Mouse (Mus musculus) liver, adult 2 months (tissue): Measurements from ENCODE around the gene Phf11d. TPM values are rescaled to one million over a fixed set of nuclear protein-coding genes. Genes with fewer than 3 reads are reported as not detected.
"Not testable (repeated sequence)": the region's sequence is repeated elsewhere in the genome, so short reads cannot be mapped to it uniquely, and the experiment has no call there.

ENCODE experiments used
- DNase-seq: peaks from one replicate; pipeline ENCODE4 v3.0.0-alpha.2; 2011; ENCODE audit warnings: low read depth, low spot score; ENCODE audit errors: extremely low read depth
- H3K27ac ChIP-seq: fragments of 200-500 bp; replicated peaks from 2 replicates; pipeline ENCODE4 v1.5.1; 2012; ENCODE audit warnings: low read depth, mild to moderate bottlenecking, control low read depth, inconsistent platforms, low read length; ENCODE audit not compliant: insufficient read depth
- H3K27me3 ChIP-seq: fragments of 200-500 bp; 2 replicates; pipeline ENCODE4 v1.6.1; 2012; ENCODE audit warnings: mild to moderate bottlenecking, moderate library complexity, low read length, inconsistent platforms; ENCODE audit not compliant: control insufficient read depth, insufficient read depth
- H3K36me3 ChIP-seq: fragments of 200-500 bp; 2 replicates; pipeline ENCODE4 v1.6.1; 2012; ENCODE audit warnings: low read length, inconsistent platforms; ENCODE audit not compliant: control insufficient read depth, insufficient read depth
- H3K4me1 ChIP-seq: fragments of 200-500 bp; 2 replicates; pipeline ENCODE4 v1.6.1; 2011; ENCODE audit warnings: low read length; ENCODE audit not compliant: control insufficient read depth, insufficient read depth
- H3K4me3 ChIP-seq: fragments of 200-500 bp; 2 replicates; pipeline ENCODE4 v1.5.1; 2011; ENCODE audit warnings: low read depth, mild to moderate bottlenecking, control low read depth, low read length, moderate library complexity; ENCODE audit not compliant: insufficient read depth
- H3K79me2 ChIP-seq: fragments of 200-500 bp; 2 replicates; pipeline ENCODE4 v1.6.1; 2012; ENCODE audit warnings: inconsistent platforms, mild to moderate bottlenecking, low read length, moderate library complexity; ENCODE audit not compliant: control insufficient read depth, insufficient read depth
- H3K9ac ChIP-seq: fragments of 200-500 bp; 2 replicates; pipeline ENCODE4 v1.6.1; 2012; ENCODE audit warnings: low read depth, mild to moderate bottlenecking, control low read depth, inconsistent platforms, low read length
- CTCF ChIP-seq: fragments of 200-500 bp; IDR thresholded peaks from 2 replicates; pipeline ENCODE4 v1.5.1; 2011; ENCODE audit warnings: low read depth, low read length, control low read depth
- POLR2A ChIP-seq: fragments of 200-500 bp; IDR thresholded peaks from 2 replicates; pipeline ENCODE4 v1.6.1; 2011; ENCODE audit warnings: low read length, control low read depth; ENCODE audit not compliant: insufficient read depth; ENCODE audit errors: extremely low read depth
- WGBS: fragments of 180-500 bp; shearing (Covaris S2); methylation state at CpG from one replicate; pipeline ENCODE4 v1.1.7; 2018; 5-methylcytosine and 5-hydroxymethylcytosine counted together
- polyA plus RNA-seq: library from polyadenylated mRNA; depleted of rRNA; stranded (reverse); fragments of >200 nt; gene quantifications from 2 replicates; pipeline ENCODE4 v1.2.3, GENCODE M21; 2012
- total RNA-seq: library from RNA; depleted of rRNA; stranded (reverse); fragments of >200 nt; gene quantifications from 2 replicates; pipeline ENCODE4 v1.2.3, GENCODE M21; 2014

Phf11d gene
- total and polyA plus RNA-seq, 2 experiments: 2.6 to 4.4 TPM

DNA sequence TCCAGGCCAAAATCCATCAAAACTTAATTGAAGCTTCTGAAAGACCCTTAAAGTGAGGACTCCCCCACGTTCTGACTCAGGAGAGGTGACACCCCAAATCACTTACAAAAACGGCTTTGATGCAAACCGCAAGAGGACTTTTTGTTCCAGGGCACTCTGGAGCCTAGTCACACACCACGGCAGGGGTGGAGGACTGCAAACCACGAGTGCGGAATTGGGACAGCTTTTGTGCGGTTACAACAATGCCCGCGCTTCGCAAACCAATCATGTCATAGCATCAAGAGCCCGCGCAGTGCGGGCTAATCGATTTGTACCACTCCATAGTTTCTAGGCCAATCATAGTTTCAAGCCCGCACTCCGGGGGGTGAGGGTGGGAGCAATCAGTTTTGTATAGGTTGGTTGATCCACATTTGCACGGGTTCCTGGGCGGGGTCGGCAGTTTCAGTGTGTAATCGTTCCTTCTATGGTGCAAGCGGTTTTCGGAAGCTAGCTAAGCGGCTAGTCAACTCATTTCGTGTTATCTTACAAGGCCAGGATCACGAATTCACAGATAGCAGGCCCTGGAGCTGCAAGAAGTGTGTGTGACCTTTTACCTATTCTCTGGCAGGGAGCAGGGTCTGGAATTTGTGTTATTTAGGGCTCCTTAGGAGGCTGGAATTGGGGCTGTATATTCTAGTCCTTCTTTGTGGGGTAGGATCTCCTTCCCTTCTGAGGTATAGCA is 5.2 kb upstream of the Phf11d start:
- Histone ChIP-seq H3K4me3 (no peak overlapping the region), H3K36me3 (no peaks in the 10 kb centered on the region), H3K4me1 (no peaks in the 10 kb centered on the region), H3K79me2 (no peaks in the 10 kb centered on the region), H3K9ac (no peak overlapping the region), H3K27me3 (no peaks in the 10 kb centered on the region), H3K27ac (no peak overlapping the region)
- no peak for TF ChIP-seq CTCF
- TF ChIP-seq POLR2A: no peak
- WGBS: 91% methylated on average over 25 of the region's 25 CpGs
- no peak for DNase-seq

DNA sequence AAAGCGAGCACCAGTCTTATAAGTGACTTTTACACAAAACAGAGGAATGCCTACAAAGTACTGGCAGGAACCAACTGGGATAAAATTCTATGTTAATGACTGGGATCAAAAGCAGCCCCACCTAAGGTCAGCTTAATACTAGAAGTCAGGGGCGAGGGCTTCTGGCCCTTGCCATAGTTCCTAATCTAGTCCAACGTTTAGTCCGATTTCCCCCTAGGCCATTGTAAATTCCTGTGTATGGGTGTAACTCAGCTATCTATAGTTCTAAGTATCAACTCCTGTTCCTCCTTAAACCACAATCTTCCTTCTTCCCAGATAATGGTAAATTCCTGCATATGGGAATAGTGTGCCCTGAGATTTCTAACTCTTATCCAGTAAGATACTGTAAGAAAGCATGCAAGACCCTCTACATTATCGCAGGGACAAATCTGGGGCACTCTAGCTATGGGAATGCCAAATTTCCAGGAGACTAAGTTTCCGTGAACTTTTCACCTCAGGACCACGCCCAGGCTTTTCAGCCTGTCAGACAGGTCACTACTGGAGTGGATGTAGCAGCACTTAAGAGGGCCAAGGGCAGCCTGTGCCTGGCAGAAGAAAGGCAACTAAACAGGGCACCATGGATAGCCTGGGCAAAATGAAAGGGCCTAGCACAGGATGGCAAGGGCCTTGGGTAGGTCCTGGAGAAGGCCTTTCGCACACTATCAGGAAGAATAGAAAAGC is 1.3 kb upstream of the Phf11d start:
- no peak overlapping the region for H3K4me3 ChIP-seq
- no peaks in the 10 kb centered on the region for H3K36me3 ChIP-seq
- no peak overlapping the region for H3K27ac ChIP-seq
- H3K79me2 ChIP-seq: no peaks in the 10 kb centered on the region
- TF ChIP-seq CTCF (no peak), POLR2A (no peak)
- no peaks in the 10 kb centered on the region for H3K27me3 ChIP-seq
- 91% methylated on average over 8 of the region's 8 CpGs for WGBS
- no peak overlapping the region for H3K9ac ChIP-seq
- H3K4me1 ChIP-seq: no peaks in the 10 kb centered on the region
- no peak for DNase-seq

DNA sequence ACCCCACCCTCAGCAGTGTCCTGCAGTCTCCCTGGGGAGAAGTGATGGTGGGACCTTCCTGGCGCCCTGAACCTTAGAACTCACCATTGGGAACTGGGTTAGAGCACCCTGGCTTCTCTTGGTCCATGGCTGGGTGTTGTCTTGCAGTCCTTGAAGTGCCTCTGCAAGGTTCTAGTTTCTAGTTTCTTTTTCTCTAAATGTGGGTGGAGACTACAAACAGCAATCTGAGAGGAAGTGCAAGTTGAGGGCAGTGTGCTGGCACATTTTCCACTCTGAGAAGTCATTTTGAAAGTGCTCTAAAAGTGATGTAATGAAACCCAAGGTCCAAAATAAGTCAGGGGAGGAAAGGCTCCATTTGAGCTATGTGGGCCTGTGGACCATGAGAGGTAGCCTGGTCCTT is 24.1 kb downstream of the Phf11d start, which contains the start of gene Phf11b:
Gene Phf11b, minus strand, starts transcription at position 163 of the 400 bp plus-strand sequence.
- not testable (repeated sequence) for H3K27me3 ChIP-seq, H3K36me3 ChIP-seq, H3K4me1 ChIP-seq, H3K79me2 ChIP-seq
- peak within 1 kb of the TSS; percentile 35; the same call in 1 of the 2 replicates for H3K4me3 ChIP-seq
- peak; percentile 14 for DNase-seq
- WGBS: 69% methylated on average over 1 of the region's 1 CpGs
- H3K9ac ChIP-seq: 0 out of 2 replicates have a peak within 1 kb of the TSS, but pooled peaks have one; percentile 54
- 0 out of 2 replicates have a peak within 1 kb of the TSS, but pooled peaks have one; percentile 24 for H3K27ac ChIP-seq

DNA sequence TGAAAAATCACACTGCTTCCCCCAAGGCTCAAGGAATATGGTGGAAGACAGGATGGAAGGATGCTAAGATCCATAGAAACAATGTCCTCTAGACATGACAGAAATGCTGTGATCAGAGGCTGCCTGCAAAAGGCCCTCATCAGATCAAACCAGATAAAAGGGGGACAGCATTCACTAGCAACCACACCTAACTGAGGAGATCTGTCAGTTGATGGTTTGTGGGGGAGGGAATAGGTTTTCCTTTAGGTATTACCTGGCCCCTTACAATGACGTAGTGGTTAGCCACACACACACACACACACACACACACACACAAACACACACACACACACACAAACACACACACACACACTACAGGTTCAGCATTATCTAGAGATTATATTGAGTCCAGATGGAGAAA is 25.7 kb downstream of the Phf11d start:
- Histone ChIP-seq H3K36me3 (no peaks in the 10 kb centered on the region), H3K4me1 (no peaks in the 10 kb centered on the region), H3K27ac (no peak overlapping the region), H3K4me3 (no peak overlapping the region), H3K27me3 (no peaks in the 10 kb centered on the region), H3K9ac (no peak overlapping the region), H3K79me2 (no peaks in the 10 kb centered on the region)
- DNase-seq: no peak
- 88% methylated on average over 1 of the region's 1 CpGs for WGBS
- TF ChIP-seq POLR2A (no peak), CTCF (no peak)

DNA sequence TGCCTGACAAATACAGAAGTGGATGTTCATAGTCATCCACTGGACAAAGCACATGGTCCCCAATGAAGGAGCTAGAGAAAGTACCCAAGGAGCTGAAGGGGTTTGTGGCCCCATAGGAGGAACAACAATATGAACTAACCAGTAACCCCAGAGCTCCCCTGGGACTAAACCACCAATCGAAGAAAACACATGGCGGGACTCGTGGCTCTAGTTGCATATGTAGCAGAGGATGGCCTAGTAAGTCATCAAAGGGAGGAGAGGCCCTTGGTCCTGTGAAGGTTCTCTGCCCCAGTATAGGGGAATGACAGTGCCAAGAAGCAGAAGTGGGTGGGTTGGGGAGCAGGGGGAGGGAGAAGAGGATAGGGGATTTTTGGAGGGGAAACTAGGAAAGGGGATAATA is 29.2 kb downstream of the Phf11d start:
- not testable (repeated sequence) for H3K9ac ChIP-seq, H3K4me1 ChIP-seq, DNase-seq, H3K4me3 ChIP-seq, H3K79me2 ChIP-seq, H3K36me3 ChIP-seq, H3K27me3 ChIP-seq, H3K27ac ChIP-seq
- 91% methylated on average over 3 of the region's 3 CpGs for WGBS

DNA sequence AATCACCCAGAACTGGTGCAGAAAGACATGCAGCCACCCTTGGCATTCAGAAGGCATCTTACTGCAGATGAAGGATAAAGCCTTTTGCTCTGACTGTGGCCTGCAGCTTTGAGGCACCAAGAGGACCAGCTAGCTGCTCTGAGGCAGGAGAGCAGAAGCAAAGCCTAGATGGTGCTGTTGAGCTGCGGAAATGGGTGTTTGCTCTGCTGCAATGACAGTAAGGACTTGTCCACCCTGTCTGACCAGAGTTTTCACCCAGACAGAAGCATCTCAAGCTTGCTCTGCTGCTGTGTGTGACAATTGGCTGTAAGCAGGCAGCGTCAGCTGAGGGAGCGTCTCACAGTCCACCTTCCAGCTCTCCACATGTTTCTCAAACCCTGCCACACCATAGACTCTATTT is 34.8 kb downstream of the Phf11d start:
- H3K27me3 ChIP-seq, H3K36me3 ChIP-seq, H3K4me1 ChIP-seq, H3K4me3 ChIP-seq, H3K9ac ChIP-seq, H3K79me2 ChIP-seq, H3K27ac ChIP-seq: not testable (repeated sequence)
- peak; percentile 1 for DNase-seq
- TF ChIP-seq CTCF: peak; percentile 35; the same call in 1 of the 2 replicates
- WGBS: 46% methylated on average over 3 of the region's 3 CpGs

DNA sequence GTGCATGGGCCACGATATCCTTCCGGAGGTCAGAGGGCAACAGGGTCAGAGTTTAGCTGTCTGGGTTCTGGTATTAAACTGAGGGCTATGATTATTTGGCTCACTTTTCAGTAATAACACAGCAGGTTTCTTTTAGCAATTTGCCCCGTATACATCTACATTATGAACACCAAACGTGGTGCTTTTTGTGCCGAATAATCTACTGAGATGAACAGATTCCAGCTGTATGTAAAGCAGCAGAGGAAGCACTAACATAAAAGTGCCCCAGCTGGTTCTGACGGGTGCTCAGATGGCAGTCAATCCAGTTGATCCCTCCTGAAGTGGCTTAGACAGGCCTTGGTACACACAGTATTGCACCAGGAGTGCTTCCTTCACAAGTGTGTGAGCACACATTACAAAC is 45.3 kb downstream of the Phf11d start:
- not testable (repeated sequence) for H3K27ac ChIP-seq, H3K36me3 ChIP-seq, H3K79me2 ChIP-seq, H3K4me3 ChIP-seq, H3K27me3 ChIP-seq, DNase-seq, H3K9ac ChIP-seq, H3K4me1 ChIP-seq
- 91% methylated on average over 6 of the region's 6 CpGs for WGBS

DNA sequence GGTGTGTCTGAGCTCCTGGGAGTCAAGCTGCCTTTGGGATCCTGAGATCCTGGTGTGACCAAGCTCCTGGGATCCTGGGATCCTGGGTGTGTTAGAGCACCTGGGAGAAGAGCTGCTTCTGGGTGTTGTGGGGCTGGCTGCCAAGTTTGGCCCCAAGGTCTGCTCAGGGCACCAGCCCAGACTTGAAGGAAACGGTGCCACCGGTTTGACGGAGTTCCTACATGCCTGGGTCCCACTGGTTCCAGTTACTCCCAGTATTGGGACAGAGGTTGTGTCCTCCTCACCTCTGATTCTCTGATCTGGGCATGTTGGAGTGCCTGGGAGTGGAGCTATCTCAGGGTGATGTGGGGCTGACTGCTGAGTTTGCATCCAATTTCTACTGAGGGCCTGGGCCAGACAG is 46.2 kb downstream of the Phf11d start:
- H3K36me3 ChIP-seq, H3K79me2 ChIP-seq: not testable (repeated sequence)

More for the DNA sequence above, 46.2 kb downstream of the Phf11d start:
- not testable (repeated sequence) for H3K27ac ChIP-seq, H3K4me3 ChIP-seq, DNase-seq, H3K4me1 ChIP-seq, H3K9ac ChIP-seq, H3K27me3 ChIP-seq
- WGBS: 90% methylated on average over 3 of the region's 3 CpGs
